Mouse (Mus musculus): ENCODE measurements around the gene Fndc8.
A peak's percentile ranks its signal among the peaks of the same experiment; 100 is the strongest.

- TF ChIP-seq CTCF (IDR thresholded peaks at IDR 0.05; ENCODE audit: low read depth) (peak; percentile 89), EP300 (optimal IDR thresholded peaks at IDR 0.05) (no peak)
Measured at GRCm38 (mm10) chr11:82871031-82871446, 20.9 kb upstream of the Fndc8 start, which contains the start of gene Rffl.
